Mouse (Mus musculus) left cerebral cortex, postnatal 36 days (tissue): ENCODE measurements at regions not wholly inside any gene's neighbourhood (a gene's known extent, or its start where the extent isn't known, plus 50 kb on each side); places are given as distances from the start of the nearest gene placed in this dataset.

Experiments
- DNase-seq, 2 experiments: peaks; one replicate each; pipeline ENCODE4 v3.0.0; 2021 to 2022; ENCODE audit warnings: low spot score in 2 of 2, mixed read lengths in 1 of 2
- intact Hi-C: fragments of 180-260 bp; cut with DNase I; formaldehyde crosslinking; loops from one replicate; pipeline ENCODE4 v1.15.1; 2025

DNA sequence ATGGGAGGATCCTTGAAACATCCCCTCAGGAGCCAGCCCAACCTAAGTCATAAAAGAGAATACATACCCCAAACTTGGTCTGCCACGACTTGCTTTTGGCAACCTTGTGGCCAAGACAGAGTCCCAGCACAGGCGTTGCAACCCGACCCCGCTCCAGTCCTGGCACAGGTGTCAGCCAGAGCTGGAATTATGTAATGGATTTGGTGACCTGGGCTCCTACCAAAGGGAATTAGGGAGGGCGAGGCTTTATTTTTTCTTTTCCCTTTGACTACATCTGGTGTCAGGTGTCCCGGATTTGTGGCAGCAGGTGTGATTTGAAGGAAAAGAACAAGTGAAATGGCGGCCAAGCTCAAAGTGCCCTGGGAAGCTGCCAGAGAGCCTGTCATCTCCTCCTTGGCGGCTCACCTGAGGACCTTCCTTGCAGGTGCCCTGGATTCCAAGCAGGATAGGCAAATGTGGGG is 212.9 kb downstream of the Mef2c start:
- intact Hi-C loops, result loop anchor here (5.0 to 10.0 kb wide), 4 partner anchors 54 to 1932 kb away; partner anchors contain the start of gene Cetn3
- peak in 1 of 2 experiments; percentile 39 for DNase-seq

DNA sequence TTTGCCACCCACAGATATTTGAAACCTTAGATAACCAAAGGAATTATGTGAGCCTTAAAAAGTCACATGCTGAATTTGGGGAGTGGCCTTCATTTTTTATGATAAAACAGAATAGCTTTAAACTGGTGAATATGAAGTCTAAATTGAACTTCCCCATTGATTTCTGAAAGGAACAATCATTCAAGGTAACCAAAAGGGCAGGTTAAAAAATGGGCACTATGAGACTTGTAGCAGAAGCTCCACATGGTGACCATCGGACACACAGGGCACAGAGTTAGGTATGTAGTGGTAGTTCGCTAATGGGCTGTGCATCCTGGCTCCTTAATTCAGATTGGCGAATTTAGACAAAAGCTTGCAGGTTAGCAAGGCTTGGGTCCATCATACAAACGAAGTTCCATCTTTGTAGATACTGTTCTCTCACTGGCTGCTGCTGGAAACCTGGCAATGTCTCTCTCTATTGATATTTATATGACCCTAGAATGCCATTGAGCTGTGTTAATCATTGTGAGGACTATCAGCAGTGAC is 213.9 kb downstream of the Mef2c start:
- DNase-seq, result peak in 1 of 2 experiments; percentile 16
- intact Hi-C loops, result loop anchor here (5.0 to 10.0 kb wide), 4 partner anchors 55 to 1933 kb away; partner anchors contain the start of gene Cetn3

DNA sequence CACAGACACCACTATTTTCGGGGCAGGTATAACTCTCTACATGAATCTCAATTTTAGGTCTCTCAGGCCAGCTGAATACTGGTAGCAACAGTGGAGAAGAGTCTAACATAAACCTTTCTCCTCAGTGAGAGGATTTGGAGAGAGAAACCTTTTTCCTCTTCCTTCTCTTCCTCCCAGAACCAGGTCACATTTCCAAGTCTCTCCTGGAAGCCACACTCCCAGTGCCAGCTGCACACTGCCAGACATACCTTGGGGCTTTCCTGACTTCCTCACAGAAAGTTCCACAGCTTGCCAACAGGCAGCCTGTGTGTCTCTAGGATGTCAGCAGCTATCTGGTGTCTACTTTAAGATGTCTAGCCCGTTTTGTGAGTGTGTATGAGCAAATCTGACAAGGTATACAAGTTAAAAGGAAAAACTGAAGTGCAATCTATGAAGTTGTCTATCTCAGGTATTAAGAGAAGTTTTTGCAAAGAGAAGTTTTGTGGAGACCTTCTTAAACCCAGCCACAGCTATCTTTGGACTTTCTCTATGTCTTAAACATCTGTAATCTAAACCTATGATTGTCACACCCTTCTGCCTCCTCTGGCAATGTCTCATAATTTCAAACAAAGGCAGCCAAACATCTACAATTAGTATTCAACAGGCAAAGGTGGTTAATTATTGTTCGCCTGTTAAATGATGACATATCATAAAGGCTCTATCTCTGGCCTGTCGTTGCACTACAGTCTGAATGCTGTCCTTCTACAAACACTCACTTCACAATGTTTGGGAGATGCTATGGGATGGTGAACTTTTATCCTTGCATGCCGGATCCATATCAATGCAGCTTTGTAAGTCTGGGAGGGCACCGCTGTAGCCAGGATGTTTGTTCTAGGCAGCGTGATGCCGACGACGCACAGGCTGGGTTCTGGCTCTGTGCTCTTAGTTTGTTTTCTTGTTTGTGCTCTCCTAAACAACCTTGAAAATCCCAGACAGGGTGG is 214.9 kb downstream of the Mef2c start:
- intact Hi-C loops, result loop anchor here (5.0 to 10.0 kb wide), 4 partner anchors 56 to 1934 kb away; partner anchors contain the start of gene Cetn3
- peak in 1 of 2 experiments; percentile 32 for DNase-seq

DNA sequence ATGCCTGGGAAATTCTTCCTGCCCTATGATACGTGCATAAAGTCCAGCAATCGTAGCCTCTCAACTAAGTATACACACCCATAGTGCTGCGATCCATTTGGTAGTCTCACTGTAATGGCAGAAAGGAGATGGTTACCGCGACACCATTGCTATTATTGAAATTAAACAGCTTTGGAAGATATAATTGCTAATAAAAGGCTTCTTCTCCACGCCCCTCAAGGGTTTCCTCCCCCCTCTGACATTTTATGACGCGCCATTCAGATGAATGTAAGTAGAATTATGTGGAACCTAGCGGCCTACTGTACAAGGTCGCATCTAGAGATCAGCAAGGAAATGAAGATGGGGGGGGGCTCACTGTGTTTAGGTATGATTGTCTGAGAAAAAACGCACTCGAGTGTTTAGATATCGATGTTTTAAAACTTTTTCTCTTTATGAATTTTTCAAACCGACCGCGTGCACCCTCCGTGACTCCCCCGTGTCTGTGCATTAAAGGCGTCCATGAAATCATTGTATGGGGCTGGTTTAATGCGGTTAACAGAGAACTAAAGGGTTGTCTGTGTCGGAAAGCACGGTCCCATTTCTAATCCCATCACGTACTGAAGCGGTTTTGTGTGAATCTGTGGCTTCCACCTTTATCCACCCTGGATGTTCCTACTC is 215.9 kb downstream of the Mef2c start:
- intact Hi-C loops, result loop anchor here (2.0 to 10.0 kb wide), 6 partner anchors 57 to 1935 kb away; partner anchors contain the start of gene Cetn3

DNA sequence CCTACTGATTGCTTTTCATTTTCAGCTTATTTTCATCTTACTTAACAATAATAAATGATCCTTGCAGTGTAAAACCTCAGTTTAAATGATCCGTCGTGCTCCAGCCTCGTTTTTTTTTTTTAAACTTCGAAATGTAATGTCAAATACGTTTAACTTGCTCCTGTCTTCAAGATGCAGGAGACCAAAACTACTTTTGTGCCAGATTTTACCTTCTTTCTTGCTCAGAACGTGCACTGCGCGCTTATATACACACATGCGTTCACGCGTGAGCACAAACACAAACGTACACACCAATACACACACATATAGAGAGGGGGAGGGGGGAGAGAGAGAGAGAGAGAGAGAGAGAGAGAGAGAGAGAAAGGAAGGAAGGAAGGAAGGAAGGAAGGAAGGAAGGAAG is 216.5 kb downstream of the Mef2c start:
- DNase-seq, result no peak
- intact Hi-C loops, result loop anchor here (2.0 to 10.0 kb wide), 2 partner anchors 1038 to 1776 kb away; no protein-coding TSS in a partner anchor

More for the DNA sequence above, 215.9 kb downstream of the Mef2c start:
- DNase-seq, result peak in 1 of 2 experiments; percentile 33

DNA sequence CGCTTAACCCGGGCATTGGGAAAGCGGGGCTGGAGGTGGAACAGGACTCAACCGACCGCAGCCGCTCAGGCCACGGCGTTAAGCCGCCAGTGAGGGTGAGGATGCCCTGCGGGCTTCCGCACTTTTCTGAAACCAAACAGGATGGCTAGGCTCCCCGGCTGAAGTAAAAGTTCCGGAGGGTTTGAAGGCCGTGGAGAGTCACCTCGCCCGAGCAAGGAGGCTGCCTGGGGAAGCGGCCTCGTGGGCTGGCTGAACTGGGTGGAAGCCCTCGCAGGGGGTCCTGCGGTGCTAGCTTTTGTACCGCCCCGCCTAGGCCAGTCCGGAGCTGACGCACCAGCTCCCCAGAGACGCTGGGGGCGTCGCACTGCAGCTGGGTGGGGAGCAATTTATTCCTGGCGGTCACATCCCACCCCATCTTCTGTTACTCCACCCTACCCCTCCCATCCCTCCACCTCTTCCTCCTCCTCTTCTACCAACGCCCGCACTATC is 217.1 kb downstream of the Mef2c start:
- intact Hi-C loops, result loop anchor here (2.0 to 10.0 kb wide), 2 partner anchors 1038 to 1776 kb away; no protein-coding TSS in a partner anchor
- DNase-seq, result peak; percentile 82 to 87

DNA sequence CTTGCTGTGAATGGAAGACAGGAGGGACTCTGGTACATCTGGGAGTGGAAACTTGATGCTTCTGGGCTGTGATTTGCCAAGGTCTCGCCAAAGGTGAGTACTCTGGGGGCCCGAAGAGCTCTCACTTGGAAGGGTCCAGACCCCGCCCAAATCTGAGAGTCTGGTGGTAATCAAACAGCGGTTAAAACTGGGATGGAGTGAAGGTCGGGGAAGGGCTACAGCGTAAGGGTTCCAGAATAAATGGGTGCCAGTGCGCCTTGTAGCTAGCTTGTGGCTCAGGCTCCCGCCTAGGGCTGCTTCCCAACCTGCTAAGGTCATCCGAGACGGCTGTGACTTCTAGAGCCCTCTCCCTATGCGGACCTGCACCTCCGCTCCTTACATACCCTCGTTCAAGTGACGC is 217.7 kb downstream of the Mef2c start:
- peak in 1 of 2 experiments; percentile 56 for DNase-seq
- intact Hi-C loops, result loop anchor here (2.0 to 10.0 kb wide), 2 partner anchors 1037 to 1777 kb away; no protein-coding TSS in a partner anchor

DNA sequence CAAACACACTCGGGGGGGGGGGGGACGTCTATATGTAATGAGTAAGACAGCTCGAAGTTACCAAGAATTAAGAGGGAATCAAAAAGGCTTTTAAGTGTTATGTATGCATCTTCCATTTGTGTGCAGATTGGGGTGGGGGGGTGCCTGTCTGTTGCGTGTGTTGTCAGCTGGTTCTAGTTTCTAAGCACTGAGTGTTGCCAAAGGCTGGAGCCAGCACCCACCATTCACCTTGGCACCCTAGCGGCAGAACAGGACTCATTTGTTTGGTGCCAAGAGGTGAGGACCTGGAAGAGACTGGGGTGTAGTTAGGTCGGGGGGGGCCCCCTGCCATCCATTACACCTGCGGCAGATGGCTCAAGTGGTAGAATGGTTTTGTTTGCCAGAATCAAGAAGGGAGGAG is 218.4 kb downstream of the Mef2c start:
- intact Hi-C loops, result loop anchor here (10.0 kb wide), 1 partner anchor 1777 kb away; no protein-coding TSS in a partner anchor
- DNase-seq, result peak in 1 of 2 experiments; percentile 55

DNA sequence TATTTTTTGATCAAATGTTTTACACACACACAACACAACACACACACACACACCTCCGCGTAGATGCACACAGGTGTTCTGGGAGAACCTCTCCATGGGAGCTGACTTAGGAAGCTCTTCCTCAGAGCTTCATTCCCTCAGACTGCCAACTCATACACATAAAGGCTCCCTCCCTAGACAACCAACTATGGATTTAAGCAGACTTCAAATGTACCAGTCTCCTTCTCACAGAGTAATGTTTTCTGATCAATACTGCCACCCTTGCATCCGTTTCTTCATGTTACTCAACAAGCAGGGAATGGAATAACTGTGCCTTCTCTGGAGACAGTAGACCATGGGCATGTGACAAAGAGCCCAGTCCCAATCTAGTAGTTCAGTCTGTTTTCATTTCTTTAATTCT is 219.0 kb downstream of the Mef2c start:
- peak in 1 of 2 experiments; percentile 11 for DNase-seq
- intact Hi-C loops, result loop anchor here (10.0 kb wide), 1 partner anchor 1778 kb away; no protein-coding TSS in a partner anchor

DNA sequence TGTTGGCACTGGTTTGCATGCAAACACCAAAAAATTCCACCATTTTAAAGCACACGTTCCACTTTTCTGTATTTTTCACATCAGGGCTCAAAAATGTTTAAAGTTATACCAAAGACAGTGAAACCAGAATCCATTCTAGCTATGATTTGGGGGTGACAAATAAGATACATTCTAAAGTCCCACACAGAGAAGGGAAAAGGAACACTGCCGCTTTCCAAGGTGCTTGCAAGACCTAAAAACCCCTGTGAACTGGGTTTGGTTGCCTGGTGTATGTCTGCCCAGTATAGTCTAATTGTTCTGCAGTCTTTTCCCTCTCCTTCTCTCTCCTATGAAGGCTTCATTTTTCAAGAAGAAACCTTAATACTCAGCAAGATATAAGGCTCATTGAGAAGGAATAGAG is 219.6 kb downstream of the Mef2c start:
- intact Hi-C loops, result loop anchor here (10.0 kb wide), 1 partner anchor 1779 kb away; no protein-coding TSS in a partner anchor

DNA sequence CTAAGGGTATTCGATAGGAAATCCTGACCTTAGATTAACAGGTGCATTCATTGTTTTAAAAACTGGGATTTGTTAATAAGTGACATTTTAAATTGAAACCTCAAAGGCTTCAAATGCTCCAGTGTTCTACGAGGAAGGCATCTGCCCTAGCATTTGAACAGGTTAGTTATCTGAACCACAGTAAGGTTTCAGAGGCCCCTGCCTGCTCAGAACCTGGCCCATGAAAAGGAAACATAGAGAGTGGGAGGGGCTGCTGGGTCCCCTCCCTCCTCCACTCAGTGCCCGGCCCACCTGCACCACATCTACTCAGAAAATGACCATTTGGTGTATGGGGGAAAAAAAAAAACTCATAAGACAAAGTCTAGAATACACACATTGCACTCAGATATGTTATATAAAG is 220.4 kb downstream of the Mef2c start:
- DNase-seq, result peak in 1 of 2 experiments; percentile 18
- intact Hi-C loops, result loop anchor here (10.0 kb wide), 1 partner anchor 1779 kb away; no protein-coding TSS in a partner anchor

More for the DNA sequence above, 219.6 kb downstream of the Mef2c start:
- no peak for DNase-seq

DNA sequence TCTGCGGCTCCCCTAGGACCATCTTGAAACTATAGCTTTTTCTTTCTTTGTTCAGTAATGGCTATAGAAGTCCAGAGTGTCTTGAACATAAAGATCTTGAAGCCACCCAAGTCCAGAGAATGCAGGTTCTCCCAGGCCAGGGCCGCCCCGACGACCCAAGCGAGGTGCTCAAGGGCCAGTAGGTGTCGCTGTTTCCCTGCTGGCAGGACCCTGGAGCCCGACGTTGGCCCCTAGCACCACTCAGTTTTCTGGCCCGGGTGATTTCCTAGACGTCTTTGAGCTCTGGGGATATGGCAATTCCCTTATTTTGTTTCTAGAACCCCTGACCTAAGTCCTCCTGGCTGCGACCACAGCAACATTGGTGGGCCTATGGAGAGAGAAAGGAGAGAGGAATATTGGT is 221.2 kb downstream of the Mef2c start:
- peak; percentile 83 to 85 for DNase-seq
- intact Hi-C loops, result loop anchor here (10.0 kb wide), 1 partner anchor 1780 kb away; no protein-coding TSS in a partner anchor

DNA sequence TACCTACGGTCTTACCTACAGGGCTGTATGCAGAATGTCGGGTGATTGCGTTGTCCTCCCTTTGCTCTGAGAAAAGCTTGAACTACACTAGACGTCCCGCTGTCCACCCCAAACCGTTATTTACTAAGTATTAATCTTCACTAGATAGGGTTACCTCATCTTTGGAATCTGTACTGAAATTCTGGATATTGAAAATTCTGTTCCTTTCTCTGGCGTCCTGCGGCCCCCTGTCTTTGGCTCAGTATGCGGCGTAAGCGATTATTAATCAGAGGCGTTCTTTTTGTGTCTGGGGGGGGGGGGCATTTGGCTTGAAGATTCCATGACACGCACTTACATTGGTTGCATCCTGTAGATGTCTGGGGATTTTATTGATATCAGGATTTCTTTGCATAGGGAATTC is 222.0 kb downstream of the Mef2c start:
- peak in 1 of 2 experiments; percentile 18 for DNase-seq
- intact Hi-C loops, result loop anchor here (10.0 kb wide), 1 partner anchor 1781 kb away; no protein-coding TSS in a partner anchor

DNA sequence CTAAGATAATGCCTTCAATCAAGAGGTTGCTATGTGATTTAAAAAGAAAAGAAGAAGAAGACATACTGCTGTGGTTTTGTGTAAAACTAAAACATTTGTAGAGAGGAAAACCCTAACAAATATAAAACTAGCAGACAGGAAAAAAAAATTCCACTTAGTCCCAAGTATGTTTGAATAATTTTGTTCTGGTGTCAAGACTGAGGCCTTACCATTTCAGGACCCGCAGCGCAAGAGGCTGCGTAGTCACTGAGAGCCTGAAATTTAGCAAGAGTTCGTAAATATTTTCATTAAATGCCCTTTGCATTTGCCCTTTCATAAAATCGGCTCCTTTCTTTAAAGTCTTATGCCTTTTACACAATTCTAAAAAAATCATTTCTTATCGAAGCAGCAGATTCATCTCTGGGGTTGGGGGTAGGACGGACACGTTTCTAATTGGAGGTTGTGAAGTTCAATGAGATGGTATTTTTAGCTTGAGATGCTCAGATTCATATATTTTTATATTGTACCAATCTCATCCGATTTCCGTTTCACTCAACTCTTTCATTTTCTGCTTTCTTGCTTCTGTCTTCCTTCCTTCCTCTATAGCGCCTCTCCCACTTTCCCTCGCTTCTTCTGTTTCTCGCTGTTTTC is 222.6 kb downstream of the Mef2c start:
- intact Hi-C loops, result loop anchor here (10.0 kb wide), 1 partner anchor 1782 kb away; no protein-coding TSS in a partner anchor
- DNase-seq, result no peak

DNA sequence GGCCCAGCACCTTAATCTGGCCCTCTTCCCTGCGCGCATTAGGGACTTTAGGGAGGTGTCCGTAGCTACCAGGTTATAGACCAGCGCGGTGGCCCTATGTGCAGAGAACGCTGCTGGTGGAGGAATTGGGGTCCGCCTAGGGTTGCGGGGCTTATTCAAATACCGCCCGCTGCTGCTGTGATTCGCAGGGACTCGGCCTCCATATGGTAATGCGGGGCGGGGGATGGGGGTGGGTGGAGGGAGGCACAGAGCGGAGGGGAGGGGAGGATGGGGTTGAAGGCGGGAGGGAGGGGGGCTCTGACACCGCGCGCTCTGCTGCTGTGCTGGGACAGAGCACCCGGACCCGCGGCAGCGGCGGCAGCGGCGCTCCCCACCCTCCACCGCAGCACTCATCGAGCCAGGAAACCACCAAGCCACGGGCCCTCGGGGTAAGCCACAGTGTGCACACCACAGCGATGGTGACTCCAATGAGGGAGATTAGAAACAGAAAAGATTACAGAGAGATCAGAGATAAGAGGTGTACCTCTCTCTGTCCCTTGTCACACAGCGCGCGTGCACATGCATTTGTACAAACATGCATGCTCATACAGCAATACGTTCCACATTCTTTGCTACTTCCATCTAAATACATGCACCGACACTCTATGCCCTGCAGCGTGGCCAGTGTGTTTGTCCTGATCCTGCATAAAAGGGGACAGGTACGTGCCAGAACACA is 223.4 kb downstream of the Mef2c start:
- intact Hi-C loops, result loop anchor here (10.0 kb wide), 1 partner anchor 1782 kb away; no protein-coding TSS in a partner anchor

DNA sequence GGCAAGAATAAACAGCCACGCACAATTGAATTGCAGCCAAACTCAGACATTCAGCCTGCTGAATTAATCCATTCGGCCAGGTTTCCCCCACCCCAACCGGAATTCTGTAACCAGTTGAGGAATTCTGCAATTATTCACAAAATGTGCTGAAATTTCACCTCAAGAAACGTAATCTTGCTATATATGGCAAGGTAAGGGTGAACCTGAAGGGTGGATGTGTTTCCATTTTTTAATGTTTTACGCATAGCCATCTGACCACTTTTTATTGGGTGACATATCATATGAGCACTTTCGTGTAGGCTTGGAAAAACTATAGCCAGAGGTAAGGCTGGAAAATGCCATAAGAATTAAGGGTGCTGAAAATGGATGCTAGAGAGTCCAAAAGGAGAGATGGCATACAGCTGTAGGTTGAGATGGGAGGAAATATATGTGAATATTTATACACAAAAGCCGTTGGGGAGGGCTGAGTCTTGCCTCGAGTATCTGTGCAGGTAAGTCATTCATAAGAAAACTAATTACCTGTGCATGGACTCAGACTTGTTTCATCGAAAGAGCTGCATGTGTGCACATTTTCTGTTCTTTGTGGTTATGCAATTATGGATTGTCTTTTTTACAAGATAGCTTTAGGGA is 224.0 kb downstream of the Mef2c start:
- intact Hi-C loops, result loop anchor here (10.0 kb wide), 1 partner anchor 1783 kb away; no protein-coding TSS in a partner anchor
- DNase-seq, result no peak

More for the DNA sequence above, 223.4 kb downstream of the Mef2c start:
- peak in 1 of 2 experiments; percentile 62 for DNase-seq

DNA sequence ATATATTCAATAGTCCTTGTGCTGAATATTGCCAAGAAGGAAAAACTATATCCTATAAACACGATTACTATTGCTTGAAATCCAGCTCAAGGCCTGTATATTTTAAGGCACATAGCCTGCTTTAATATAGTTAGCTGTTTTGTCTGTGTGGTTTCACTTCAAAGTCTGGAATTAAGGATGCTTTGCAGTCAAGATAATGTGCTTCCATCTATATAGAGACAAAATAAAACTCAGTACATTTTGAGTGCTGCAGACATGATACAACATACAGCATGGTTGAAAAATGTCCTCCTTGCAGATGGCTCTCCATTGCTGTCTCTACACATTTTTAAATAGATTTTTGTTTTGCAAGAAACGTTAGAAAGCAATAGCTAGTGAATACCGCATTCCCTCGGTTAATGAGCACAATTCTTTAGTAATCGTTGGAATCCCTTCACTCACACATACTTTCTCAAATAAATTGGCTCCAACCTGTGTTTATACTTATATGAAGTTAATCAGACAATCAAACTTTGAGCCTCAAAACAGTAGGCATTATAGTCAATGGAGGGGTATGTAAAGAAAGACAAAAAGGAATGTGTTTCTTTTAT is 224.7 kb downstream of the Mef2c start:
- intact Hi-C loops, result loop anchor here (10.0 kb wide), 1 partner anchor 1784 kb away; no protein-coding TSS in a partner anchor

More for the DNA sequence above, 224.7 kb downstream of the Mef2c start:
- no peak for DNase-seq
